Mouse (Mus musculus): ENCODE results near the gene Gm40460.
A peak's percentile ranks its signal among the peaks of the same experiment; 100 is the strongest.

- TF ChIP-seq CTCF (IDR thresholded peaks at IDR 0.05; ENCODE audit: low read depth) (peak; percentile 19), EP300 (IDR thresholded peaks at IDR 0.05; ENCODE audit: low read depth) (no peak)
These were observed 43.2 kb upstream of the Gm40460 start for GRCm38 (mm10) chr7:142284023-142284591.
